Mouse (Mus musculus) olfactory bulb, adult 2 months (tissue): ENCODE results near the gene Hoxd8.

ENCODE experiments used
- CTCF ChIP-seq: fragments of 200-500 bp; IDR thresholded peaks from 2 replicates; pipeline ENCODE4 v1.5.1; 2012; ENCODE audit warnings: low read depth, mild to moderate bottlenecking, low read length, moderate library complexity; ENCODE audit not compliant: insufficient read depth
- POLR2A ChIP-seq: fragments of 200-500 bp; IDR thresholded peaks from 2 replicates; pipeline ENCODE4 v1.6.1; 2012; ENCODE audit warnings: mild to moderate bottlenecking, low read depth, low read length, moderate library complexity; ENCODE audit not compliant: insufficient read depth

DNA sequence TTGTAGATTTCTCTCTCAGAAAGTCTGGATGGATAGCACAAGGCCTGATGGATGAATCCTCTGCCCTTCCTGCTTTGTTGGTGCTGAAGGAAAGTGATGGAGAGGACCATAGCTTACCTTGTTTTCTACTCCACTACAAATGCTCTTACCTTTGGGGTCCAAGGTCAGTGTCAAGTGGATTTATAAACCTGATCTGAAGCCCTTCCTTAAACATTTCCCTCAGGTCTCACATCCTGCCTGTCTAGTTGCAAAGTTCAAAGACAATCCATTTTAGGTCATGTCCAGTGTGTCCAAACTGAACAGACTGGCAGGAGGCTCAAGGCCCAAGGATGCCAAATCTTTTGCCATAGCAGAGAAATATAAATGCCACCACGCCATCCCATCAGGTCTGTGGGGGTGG lies 47.4 kb downstream of the Hoxd8 start:
- TF ChIP-seq POLR2A (no peak), CTCF (no peak)
